Mouse (Mus musculus) intestine, embryonic 16.5 days (tissue): Measurements from ENCODE around the gene Wdfy2. TPM values are rescaled to one million over a fixed set of nuclear protein-coding genes. Genes with fewer than 3 reads are reported as not detected.

Source experiments
- ATAC-seq: fragments of 200-750 bp; cut with Nextera tagmentation; 2 replicates; pipeline ENCODE4 v1.8.0; 2017; ENCODE audit warnings: moderate TSS enrichment, moderate library complexity
- H3K27ac ChIP-seq: fragments of 300-500 bp; sonication (generic); 2 replicates; pipeline ENCODE4 v1.5.1; 2014; ENCODE audit warnings: mild to moderate bottlenecking, low read length
- H3K27me3 ChIP-seq: fragments of 300-500 bp; sonication (generic); replicated peaks from 2 replicates; pipeline ENCODE4 v1.6.1; 2014; ENCODE audit warnings: low read length, control low read depth, mixed read lengths; ENCODE audit not compliant: control insufficient read depth, insufficient read depth
- H3K36me3 ChIP-seq: fragments of 300-500 bp; sonication (generic); 2 replicates; pipeline ENCODE4 v1.6.1; 2014; ENCODE audit warnings: low read length, control low read depth; ENCODE audit not compliant: control insufficient read depth, insufficient read depth
- H3K4me1 ChIP-seq: fragments of 300-500 bp; sonication (generic); 2 replicates; pipeline ENCODE4 v1.6.1; 2014; ENCODE audit warnings: low read length, control low read depth, mixed read lengths; ENCODE audit not compliant: control insufficient read depth, insufficient read depth
- H3K4me2 ChIP-seq: fragments of 300-500 bp; sonication (generic); 2 replicates; pipeline ENCODE4 v1.6.1; 2014; ENCODE audit warnings: low read depth, low read length, control low read depth
- H3K4me3 ChIP-seq: fragments of 300-500 bp; sonication (generic); 2 replicates; pipeline ENCODE4 v1.5.1; 2014; ENCODE audit warnings: mild to moderate bottlenecking, low read length
- H3K9ac ChIP-seq: fragments of 300-500 bp; sonication (generic); 2 replicates; pipeline ENCODE4 v1.6.1; 2014; ENCODE audit warnings: low read depth, low read length
- H3K9me3 ChIP-seq: fragments of 300-500 bp; sonication (generic); 2 replicates; pipeline ENCODE4 v1.6.1; 2016; ENCODE audit warnings: low read length, control low read depth; ENCODE audit not compliant: control insufficient read depth
- WGBS: fragments of 180-500 bp; shearing (Covaris S2); extraction: QIAGEN DNeasy Blood & Tissue Kit; methylation state at CpG from one replicate; pipeline ENCODE4 v1.1.7; 2014; 5-methylcytosine and 5-hydroxymethylcytosine counted together
- polyA plus RNA-seq: library from polyadenylated mRNA; unstranded; fragments of >200 nt; fragmentation: Nextera tagmentation; extraction: Ambion mirVana; gene quantifications from 2 replicates; pipeline ENCODE4 v1.2.1, GENCODE M21; 2015

Gene Wdfy2
- polyA plus RNA-seq = 3.1 and 3.8 TPM in 2 replicates

DNA sequence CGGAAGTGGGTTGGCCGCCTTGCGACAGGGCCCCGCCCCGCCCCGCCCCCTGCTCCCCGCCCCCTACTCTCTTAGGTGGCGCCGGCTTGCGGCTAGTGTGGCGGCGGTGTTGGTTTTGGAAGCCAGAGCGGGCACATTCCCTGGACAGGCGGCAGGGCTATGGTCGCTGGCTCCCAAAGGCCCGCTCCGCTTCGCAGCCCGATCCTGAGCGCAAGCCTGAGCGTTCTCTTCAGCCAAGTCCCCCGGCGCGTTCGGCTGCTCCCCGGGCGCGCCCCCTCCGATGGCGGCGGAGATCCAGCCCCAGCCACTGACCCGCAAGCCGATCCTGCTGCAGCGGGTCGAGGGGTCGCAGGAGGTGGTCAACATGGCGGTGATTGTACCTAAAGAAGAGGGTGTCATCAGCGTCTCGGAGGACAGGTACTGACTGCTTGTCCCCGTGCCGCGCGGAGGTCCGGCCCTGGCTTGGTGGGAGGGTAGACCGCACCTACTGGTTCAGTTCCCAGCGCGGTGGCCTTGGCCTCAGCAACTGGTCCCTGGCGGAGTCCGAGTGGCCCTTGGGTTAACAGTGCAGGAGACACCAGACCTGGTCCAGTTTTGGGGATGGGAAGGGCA is at the start of gene Wdfy2:
Gene Wdfy2, plus strand, starts transcription at position 38 of the 612 bp plus-strand sequence.
- Histone ChIP-seq H3K4me1 (no peaks in the 10 kb centered on the region), H3K9ac (peak within 1 kb of the TSS; percentile 81), H3K27ac (peak within 1 kb of the TSS; percentile 60), H3K4me2 (peak within 1 kb of the TSS; percentile 82), H3K36me3 (no peaks in the 10 kb centered on the region), H3K9me3 (no peaks in the 10 kb centered on the region), H3K27me3 (no peaks in the 10 kb centered on the region), H3K4me3 (peak within 1 kb of the TSS; percentile 88)
- peak; percentile 56 for ATAC-seq
- under 1% methylated on average over 49 of the region's 49 CpGs for WGBS

DNA sequence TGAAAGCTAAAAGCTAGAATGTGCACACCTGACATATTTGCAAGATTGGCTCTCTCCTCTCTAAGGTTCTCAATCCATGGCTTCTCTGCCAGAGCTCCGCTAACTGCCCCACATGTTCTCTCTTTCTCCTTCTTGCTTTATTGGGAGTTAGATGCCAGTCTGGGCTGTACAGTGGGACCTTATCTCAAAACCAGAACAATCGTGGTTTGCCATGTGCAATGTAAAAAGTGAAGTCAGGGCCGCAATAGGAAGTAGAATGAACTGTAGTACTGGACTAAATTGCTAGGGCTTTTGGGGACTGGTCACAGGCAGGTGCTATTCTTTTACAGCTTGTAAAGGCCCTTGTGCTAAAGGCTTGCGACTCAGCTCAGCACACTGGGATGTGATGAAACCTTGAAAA is 48.2 kb upstream of the Wdfy2 start:
- Histone ChIP-seq H3K9me3 (no peaks in the 10 kb centered on the region), H3K9ac (no peak overlapping the region), H3K4me2 (no peak overlapping the region), H3K27me3 (no peaks in the 10 kb centered on the region), H3K27ac (no peak overlapping the region), H3K4me1 (no peaks in the 10 kb centered on the region), H3K36me3 (no peaks in the 10 kb centered on the region), H3K4me3 (no peak overlapping the region)
- no peak for ATAC-seq
- 81% methylated on average over 4 of the region's 4 CpGs for WGBS

DNA sequence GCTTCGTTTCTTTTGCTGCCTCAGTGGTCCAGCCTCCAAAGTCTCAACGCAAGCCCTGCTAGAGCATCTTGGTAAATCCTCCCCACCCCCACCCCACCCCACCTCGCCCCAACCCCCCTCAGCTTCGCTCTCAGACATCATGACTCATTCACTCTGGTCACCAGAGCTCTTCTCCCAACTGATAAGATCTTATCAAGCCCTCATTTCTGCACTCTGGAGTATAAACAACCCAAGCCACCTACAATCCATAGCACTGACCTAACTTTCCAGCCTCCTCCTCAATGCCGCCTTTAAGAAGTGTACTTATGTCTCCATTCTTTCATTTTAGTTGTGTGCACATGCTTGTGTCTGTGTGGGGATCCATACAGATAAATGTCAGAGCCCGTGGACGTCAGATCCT is 41.8 kb upstream of the Wdfy2 start:
- no peak for ATAC-seq

DNA sequence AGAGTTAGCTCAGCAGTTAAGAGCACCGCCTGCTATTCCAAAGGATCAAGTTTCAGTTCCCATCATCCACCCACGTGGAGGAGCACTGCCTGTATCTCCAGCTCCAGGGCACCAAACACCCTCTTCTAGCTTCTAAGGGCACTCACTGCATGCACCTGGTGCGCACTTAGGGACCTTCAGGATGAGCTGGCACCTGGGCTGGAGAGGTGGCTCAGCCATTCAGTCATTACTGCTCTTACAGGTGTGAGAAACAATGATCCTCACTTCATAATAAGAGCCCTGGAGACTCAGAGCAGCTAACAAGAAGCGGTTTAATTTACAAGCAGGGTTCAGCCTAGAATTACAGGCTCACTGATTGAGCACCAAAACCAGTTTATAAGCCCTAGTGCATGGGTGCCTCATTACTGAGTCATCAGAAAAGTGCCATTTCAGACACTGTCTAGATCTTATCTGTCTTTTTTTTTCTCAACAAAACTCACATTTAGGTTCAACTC is 38.8 kb upstream of the Wdfy2 start:
- H3K27me3 ChIP-seq = no peaks in the 10 kb centered on the region
- H3K9ac ChIP-seq = peak overlapping the region; percentile 11; the same call in 1 of the 2 replicates
- H3K4me3 ChIP-seq = peak overlapping the region; percentile 22
- no peaks in the 10 kb centered on the region for H3K36me3 ChIP-seq
- peak; percentile 72 for ATAC-seq
- H3K9me3 ChIP-seq = no peaks in the 10 kb centered on the region
- 0 out of 2 replicates have a peak, but pooled peaks cover 7% of the 10 kb centered on the region for H3K4me1 ChIP-seq
- H3K27ac ChIP-seq = no peak overlapping the region
- 5% methylated on average over 4 of the region's 4 CpGs for WGBS
- H3K4me2 ChIP-seq = peak overlapping the region; percentile 44

More for the DNA sequence above, 41.8 kb upstream of the Wdfy2 start:
- Histone ChIP-seq H3K4me2 (no peak overlapping the region), H3K4me1 (0 out of 2 replicates have a peak, but pooled peaks cover 7% of the 10 kb centered on the region), H3K27me3 (no peaks in the 10 kb centered on the region), H3K9me3 (no peaks in the 10 kb centered on the region), H3K27ac (no peak overlapping the region), H3K9ac (no peak overlapping the region), H3K36me3 (no peaks in the 10 kb centered on the region), H3K4me3 (no peak overlapping the region)
- WGBS = 52% methylated on average over 7 of the region's 7 CpGs

DNA sequence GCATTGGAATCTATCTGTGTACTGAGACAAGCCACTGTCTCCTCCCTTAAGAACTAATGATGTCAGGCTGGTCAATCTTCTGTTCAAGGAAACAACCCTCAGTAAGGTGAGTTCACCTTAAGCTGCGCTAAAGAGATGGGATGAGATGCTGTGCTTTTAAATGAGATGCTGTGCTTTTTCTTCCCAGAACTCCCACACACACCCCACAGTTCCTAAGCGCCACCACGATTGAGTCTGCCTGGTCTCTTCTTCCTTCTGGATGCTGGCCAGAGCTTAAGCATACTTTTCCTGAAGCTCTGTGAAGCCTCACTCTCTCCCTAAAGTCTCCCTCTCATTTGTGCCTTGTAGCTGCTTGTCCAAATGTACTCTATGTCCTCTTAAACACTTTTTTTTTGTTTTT is 36.7 kb upstream of the Wdfy2 start:
- Histone ChIP-seq H3K4me2 (no peak overlapping the region), H3K27ac (no peak overlapping the region), H3K4me3 (no peak overlapping the region), H3K36me3 (no peaks in the 10 kb centered on the region), H3K27me3 (no peaks in the 10 kb centered on the region), H3K9me3 (no peaks in the 10 kb centered on the region), H3K9ac (no peak overlapping the region), H3K4me1 (0 out of 2 replicates have a peak, but pooled peaks cover 7% of the 10 kb centered on the region)
- no peak for ATAC-seq
- 67% methylated on average over 3 of the region's 3 CpGs for WGBS

DNA sequence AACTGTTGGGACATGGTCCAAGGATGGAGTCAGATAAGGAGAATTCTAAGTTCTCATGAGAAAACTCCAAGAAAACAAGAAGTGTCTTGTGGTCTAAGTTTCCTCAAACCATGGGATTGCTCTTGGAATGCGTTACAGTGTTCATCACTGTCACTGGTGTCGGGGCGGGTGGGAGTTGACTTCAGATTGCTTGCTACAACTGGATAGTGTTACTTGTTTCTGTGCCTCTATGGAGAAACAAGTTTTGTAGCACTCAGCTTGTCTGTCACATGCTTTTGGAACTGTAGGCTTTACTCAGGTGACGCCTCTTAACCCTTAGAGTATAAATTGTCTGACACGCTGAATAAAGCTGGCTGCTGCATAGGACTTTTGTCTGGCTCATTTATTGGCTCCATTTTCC is 34.3 kb upstream of the Wdfy2 start:
- H3K9ac ChIP-seq = no peak overlapping the region
- 74% methylated on average over 5 of the region's 5 CpGs for WGBS
- H3K27ac ChIP-seq = no peak overlapping the region
- 0 out of 2 replicates have a peak, but pooled peaks cover 7% of the 10 kb centered on the region for H3K4me1 ChIP-seq
- no peak for ATAC-seq
- no peaks in the 10 kb centered on the region for H3K9me3 ChIP-seq
- no peak overlapping the region for H3K4me2 ChIP-seq
- no peaks in the 10 kb centered on the region for H3K27me3 ChIP-seq
- no peaks in the 10 kb centered on the region for H3K36me3 ChIP-seq
- H3K4me3 ChIP-seq = no peak overlapping the region

DNA sequence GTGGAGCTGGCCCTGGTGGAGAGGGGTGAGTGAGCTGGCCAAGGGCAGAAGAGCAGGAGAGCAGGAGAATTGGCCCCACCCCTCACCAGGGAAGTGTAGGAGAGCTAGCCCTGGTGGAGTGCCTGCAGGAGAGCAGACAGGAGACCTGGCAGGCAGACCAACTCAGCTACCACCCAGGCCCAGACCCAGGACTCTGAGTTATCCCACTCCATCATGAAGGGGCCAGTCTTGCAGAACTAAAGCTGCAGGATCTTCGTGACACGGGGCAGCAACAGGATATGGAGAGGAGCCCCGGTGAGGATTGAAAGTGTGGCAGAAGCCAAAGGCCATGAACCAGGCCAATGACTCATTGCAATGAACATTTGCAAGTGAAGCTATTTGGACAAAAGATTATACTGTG is 30.6 kb upstream of the Wdfy2 start:
- Histone ChIP-seq H3K36me3 (no peaks in the 10 kb centered on the region), H3K9me3 (no peaks in the 10 kb centered on the region), H3K9ac (no peak overlapping the region), H3K4me2 (no peak overlapping the region), H3K4me3 (no peak overlapping the region), H3K27me3 (no peaks in the 10 kb centered on the region), H3K27ac (no peak overlapping the region), H3K4me1 (no peaks in the 10 kb centered on the region)
- whole genome bisulfite sequencing = 41% methylated on average over 3 of the region's 3 CpGs
- ATAC-seq = no peak

DNA sequence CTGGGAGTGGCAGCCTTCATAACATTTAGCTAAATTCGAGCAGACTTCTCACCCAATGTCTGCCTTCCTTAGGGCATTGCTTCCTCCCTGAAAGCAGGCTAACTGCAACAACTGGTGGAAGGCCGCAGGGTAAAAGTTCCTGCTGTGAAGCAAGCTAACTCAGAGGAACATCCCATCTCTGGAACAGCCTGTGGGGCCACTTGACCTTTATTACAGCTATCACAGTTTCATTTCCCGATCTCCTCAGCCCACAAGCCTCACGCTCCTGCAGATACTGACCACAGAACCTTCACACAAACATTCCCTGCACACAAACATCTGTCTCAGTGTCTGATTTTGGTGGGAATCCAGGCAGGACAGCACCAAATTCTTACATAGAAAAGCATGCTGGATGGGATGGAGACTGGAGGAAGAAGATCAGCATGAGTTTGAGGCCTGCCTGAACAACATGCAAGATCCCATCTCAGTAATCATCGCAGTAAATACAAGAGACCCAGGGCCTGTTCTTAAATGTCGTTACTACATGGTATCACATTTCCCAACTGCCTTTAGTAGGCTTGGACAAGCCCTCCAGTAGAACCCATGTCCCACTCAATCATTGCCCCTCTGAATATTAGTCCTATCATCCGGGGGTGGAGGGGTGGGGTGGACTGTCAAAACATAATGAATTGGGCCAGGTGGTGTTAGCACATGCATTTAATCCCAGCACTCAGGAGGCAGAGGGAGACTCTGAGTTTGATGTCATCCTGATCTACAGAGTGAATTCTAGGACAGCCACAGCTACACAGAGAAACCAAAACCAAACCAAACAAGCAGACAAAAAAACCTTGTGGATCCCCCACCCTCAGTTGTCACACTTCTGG is 28.6 kb upstream of the Wdfy2 start:
- Histone ChIP-seq H3K9me3 (no peaks in the 10 kb centered on the region), H3K27ac (no peak overlapping the region), H3K4me2 (no peak overlapping the region), H3K36me3 (no peaks in the 10 kb centered on the region), H3K4me3 (no peak overlapping the region), H3K27me3 (no peaks in the 10 kb centered on the region), H3K4me1 (0 out of 2 replicates have a peak, but pooled peaks cover 2% of the 10 kb centered on the region), H3K9ac (no peak overlapping the region)
- no peak for ATAC-seq
- WGBS = 54% methylated on average over 7 of the region's 7 CpGs

DNA sequence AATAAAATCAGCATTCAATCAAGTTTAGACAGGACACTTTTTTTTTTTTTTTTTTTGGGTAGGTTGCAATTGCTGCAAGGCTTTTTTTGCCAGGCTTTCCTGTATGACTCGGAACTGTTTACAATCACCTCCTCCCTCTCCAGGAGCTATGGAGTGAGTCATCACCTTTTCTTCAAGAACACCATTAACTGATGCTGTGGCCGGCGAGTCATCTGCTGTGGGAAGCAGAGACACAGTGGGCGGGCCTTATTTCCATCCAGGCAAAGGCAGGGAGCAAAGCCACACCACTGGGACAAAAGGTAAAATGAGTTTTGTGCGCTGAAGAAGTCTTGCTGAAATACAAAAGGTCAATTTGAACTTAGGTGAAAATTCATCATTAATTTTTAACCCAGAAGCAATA is 24.7 kb upstream of the Wdfy2 start:
- WGBS = 30% methylated on average over 5 of the region's 5 CpGs
- Histone ChIP-seq H3K9ac (no peak overlapping the region), H3K27me3 (no peaks in the 10 kb centered on the region), H3K4me3 (no peak overlapping the region; the same call in 1 of the 2 replicates), H3K27ac (peak overlapping the region; percentile 66), H3K36me3 (no peaks in the 10 kb centered on the region), H3K4me1 (peaks cover 5% of the 10 kb centered on the region; the same call in 1 of the 2 replicates), H3K9me3 (no peaks in the 10 kb centered on the region), H3K4me2 (no peak overlapping the region)
- ATAC-seq = peak; percentile 74
